Mouse (Mus musculus): ENCODE data around the gene Ift81. TPM values are rescaled to one million over a fixed set of nuclear protein-coding genes. Genes with fewer than 3 reads are reported as not detected.

Ift81 gene
- polyA plus RNA-seq, 1 experiment from 2014 or later = 61.9 TPM

- ATAC-seq (ENCODE audit: low FRiP score) = no peak
- H3K36me3 ChIP-seq (replicated peaks; ENCODE audit: control insufficient read depth, insufficient read depth) = no peaks in the 10 kb centered on the region
- H3K9ac ChIP-seq = no peak overlapping the region
- peak overlapping the region; percentile 33 for H3K4me2 ChIP-seq (replicated peaks)
- DNase-seq (ENCODE audit: low spot score) = no peak
- no peaks in the 10 kb centered on the region for H3K9me3 ChIP-seq (ENCODE audit: control insufficient read depth, low read length)
- no peak overlapping the region for H3K27ac ChIP-seq
- H3K4me3 ChIP-seq (replicated peaks; ENCODE audit: low read length) = 0 out of 2 replicates have a peak overlapping the region, but pooled peaks have one; percentile 8
- H3K4me1 ChIP-seq (replicated peaks; ENCODE audit: control insufficient read depth, insufficient read depth, low read length) = no peaks in the 10 kb centered on the region; the same call in 1 of the 2 replicates
- 43% methylated on average over 16 of the region's 16 CpGs for WGBS
- no peaks in the 10 kb centered on the region for H3K27me3 ChIP-seq (ENCODE audit: control insufficient read depth, insufficient read depth, low read length)
Measured at GRCm38 (mm10) chr5:122636958-122637357, 22.6 kb upstream of the Ift81 start.

GRCm38 (mm10) chr5:122636308-122636707, 22.0 kb upstream of the Ift81 start:
- Histone ChIP-seq H3K4me1 (replicated peaks; ENCODE audit: control insufficient read depth, insufficient read depth, low read length) (no peaks in the 10 kb centered on the region; the same call in 1 of the 2 replicates), H3K9me3 (ENCODE audit: control insufficient read depth, low read length) (no peaks in the 10 kb centered on the region), H3K27ac (no peak overlapping the region), H3K4me3 (replicated peaks; ENCODE audit: low read length) (no peak overlapping the region), H3K4me2 (replicated peaks) (no peak overlapping the region), H3K27me3 (ENCODE audit: control insufficient read depth, insufficient read depth, low read length) (no peaks in the 10 kb centered on the region), H3K9ac (no peak overlapping the region), H3K36me3 (replicated peaks; ENCODE audit: control insufficient read depth, insufficient read depth) (no peaks in the 10 kb centered on the region)
- DNase-seq (ENCODE audit: low spot score) = no peak
- WGBS = 57% methylated on average over 9 of the region's 9 CpGs
- no peak for ATAC-seq (ENCODE audit: low FRiP score)

GRCm38 (mm10) chr5:122635228-122635627, 20.9 kb upstream of the Ift81 start:
- DNase-seq (ENCODE audit: low spot score) (no peak), ATAC-seq (ENCODE audit: low FRiP score) (no peak)
- no peaks in the 10 kb centered on the region for H3K36me3 ChIP-seq (replicated peaks; ENCODE audit: control insufficient read depth, insufficient read depth)
- H3K27ac ChIP-seq = no peak overlapping the region
- no peaks in the 10 kb centered on the region for H3K27me3 ChIP-seq (ENCODE audit: control insufficient read depth, insufficient read depth, low read length)
- no peak overlapping the region for H3K4me2 ChIP-seq (replicated peaks)
- 83% methylated on average over 8 of the region's 8 CpGs for WGBS
- H3K9ac ChIP-seq = no peak overlapping the region
- H3K4me3 ChIP-seq (replicated peaks; ENCODE audit: low read length) = no peak overlapping the region
- no peaks in the 10 kb centered on the region for H3K9me3 ChIP-seq (ENCODE audit: control insufficient read depth, low read length)
- H3K4me1 ChIP-seq (replicated peaks; ENCODE audit: control insufficient read depth, insufficient read depth, low read length) = no peaks in the 10 kb centered on the region; the same call in 1 of the 2 replicates

GRCm38 (mm10) chr5:122627243-122627642, 12.9 kb upstream of the Ift81 start:
- H3K4me3 ChIP-seq (replicated peaks; ENCODE audit: low read length) = no peak overlapping the region
- ATAC-seq (ENCODE audit: low FRiP score) = 0 out of 2 replicates have a peak, but pooled peaks have one; percentile 69
- no peaks in the 10 kb centered on the region for H3K4me1 ChIP-seq (replicated peaks; ENCODE audit: control insufficient read depth, insufficient read depth, low read length)
- no peak overlapping the region for H3K27ac ChIP-seq
- no peak overlapping the region for H3K9ac ChIP-seq
- peak; percentile 91 for DNase-seq (ENCODE audit: low spot score)
- no peaks in the 10 kb centered on the region for H3K36me3 ChIP-seq (replicated peaks; ENCODE audit: control insufficient read depth, insufficient read depth)
- H3K27me3 ChIP-seq (ENCODE audit: control insufficient read depth, insufficient read depth, low read length) = no peaks in the 10 kb centered on the region
- no peak overlapping the region for H3K4me2 ChIP-seq (replicated peaks)
- H3K9me3 ChIP-seq (ENCODE audit: control insufficient read depth, low read length) = no peaks in the 10 kb centered on the region
- WGBS = 38% methylated on average over 2 of the region's 2 CpGs

- Histone ChIP-seq H3K4me1 (replicated peaks; ENCODE audit: control insufficient read depth, insufficient read depth, low read length) (no peaks in the 10 kb centered on the region), H3K27me3 (ENCODE audit: control insufficient read depth, insufficient read depth, low read length) (no peaks in the 10 kb centered on the region), H3K9ac (no peak overlapping the region), H3K4me2 (replicated peaks) (no peak overlapping the region), H3K36me3 (replicated peaks; ENCODE audit: control insufficient read depth, insufficient read depth) (no peaks in the 10 kb centered on the region), H3K4me3 (replicated peaks; ENCODE audit: low read length) (no peak overlapping the region), H3K9me3 (ENCODE audit: control insufficient read depth, low read length) (no peaks in the 10 kb centered on the region), H3K27ac (no peak overlapping the region)
- ATAC-seq (ENCODE audit: low FRiP score) = no peak
- no peak for DNase-seq (ENCODE audit: low spot score)
- 88% methylated on average over 14 of the region's 14 CpGs for WGBS
Measured at GRCm38 (mm10) chr5:122625565-122626252, 11.4 kb upstream of the Ift81 start.

- Histone ChIP-seq H3K27ac (no peak overlapping the region), H3K9ac (no peak overlapping the region)
- WGBS = 88% methylated on average over 11 of the region's 11 CpGs
Measured at GRCm38 (mm10) chr5:122624952-122625479, 10.7 kb upstream of the Ift81 start.

GRCm38 (mm10) chr5:122623861-122624260, 9.5 kb upstream of the Ift81 start:
- Histone ChIP-seq H3K9ac (no peak overlapping the region), H3K27me3 (ENCODE audit: control insufficient read depth, insufficient read depth, low read length) (no peaks in the 10 kb centered on the region), H3K4me2 (replicated peaks) (no peak overlapping the region), H3K4me3 (replicated peaks; ENCODE audit: low read length) (no peak overlapping the region), H3K4me1 (replicated peaks; ENCODE audit: control insufficient read depth, insufficient read depth, low read length) (no peaks in the 10 kb centered on the region), H3K27ac (no peak overlapping the region), H3K36me3 (replicated peaks; ENCODE audit: control insufficient read depth, insufficient read depth) (no peaks in the 10 kb centered on the region), H3K9me3 (ENCODE audit: control insufficient read depth, low read length) (no peaks in the 10 kb centered on the region)
- ATAC-seq (ENCODE audit: low FRiP score) (no peak), DNase-seq (ENCODE audit: low spot score) (no peak)
- 78% methylated on average over 9 of the region's 9 CpGs for WGBS

More at GRCm38 (mm10) chr5:122624952-122625479, 10.7 kb upstream of the Ift81 start:
- Histone ChIP-seq H3K9me3 (ENCODE audit: control insufficient read depth, low read length) (no peaks in the 10 kb centered on the region), H3K4me2 (replicated peaks) (no peak overlapping the region), H3K27me3 (ENCODE audit: control insufficient read depth, insufficient read depth, low read length) (no peaks in the 10 kb centered on the region), H3K4me3 (replicated peaks; ENCODE audit: low read length) (no peak overlapping the region), H3K36me3 (replicated peaks; ENCODE audit: control insufficient read depth, insufficient read depth) (no peaks in the 10 kb centered on the region), H3K4me1 (replicated peaks; ENCODE audit: control insufficient read depth, insufficient read depth, low read length) (no peaks in the 10 kb centered on the region)
- ATAC-seq (ENCODE audit: low FRiP score) = no peak
- no peak for DNase-seq (ENCODE audit: low spot score)

- no peaks in the 10 kb centered on the region for H3K27me3 ChIP-seq (ENCODE audit: control insufficient read depth, insufficient read depth, low read length)
- ATAC-seq (ENCODE audit: low FRiP score) = no peak
- no peak overlapping the region for H3K4me2 ChIP-seq (replicated peaks)
- no peak for DNase-seq (ENCODE audit: low spot score)
- no peaks in the 10 kb centered on the region for H3K4me1 ChIP-seq (replicated peaks; ENCODE audit: control insufficient read depth, insufficient read depth, low read length)
- no peak overlapping the region for H3K4me3 ChIP-seq (replicated peaks; ENCODE audit: low read length)
- H3K36me3 ChIP-seq (replicated peaks; ENCODE audit: control insufficient read depth, insufficient read depth) = no peaks in the 10 kb centered on the region
- WGBS = 92% methylated on average over 5 of the region's 5 CpGs
- no peak overlapping the region for H3K27ac ChIP-seq
- no peaks in the 10 kb centered on the region for H3K9me3 ChIP-seq (ENCODE audit: control insufficient read depth, low read length)
- H3K9ac ChIP-seq = no peak overlapping the region
Measured at GRCm38 (mm10) chr5:122622526-122622925, 8.2 kb upstream of the Ift81 start.

- Histone ChIP-seq H3K27me3 (ENCODE audit: control insufficient read depth, insufficient read depth, low read length) (no peaks in the 10 kb centered on the region), H3K4me1 (replicated peaks; ENCODE audit: control insufficient read depth, insufficient read depth, low read length) (no peaks in the 10 kb centered on the region), H3K4me3 (replicated peaks; ENCODE audit: low read length) (no peak overlapping the region), H3K36me3 (replicated peaks; ENCODE audit: control insufficient read depth, insufficient read depth) (no peaks in the 10 kb centered on the region), H3K9ac (no peak overlapping the region), H3K9me3 (ENCODE audit: control insufficient read depth, low read length) (no peaks in the 10 kb centered on the region), H3K4me2 (replicated peaks) (no peak overlapping the region), H3K27ac (no peak overlapping the region)
- ATAC-seq (ENCODE audit: low FRiP score) = no peak; the same call in 1 of the 2 replicates
- no peak for DNase-seq (ENCODE audit: low spot score)
- WGBS = 23% methylated on average over 7 of the region's 7 CpGs
Measured at GRCm38 (mm10) chr5:122621376-122621886, 7.1 kb upstream of the Ift81 start.

All from hindbrain, embryonic 14.5 days (tissue).